Mouse (Mus musculus) thymus, adult 2 months (tissue): Measurements from ENCODE around the gene Cuedc2.

Source experiments
- CTCF ChIP-seq: fragments of 200-500 bp; IDR thresholded peaks from 2 replicates; pipeline ENCODE4 v1.5.1; 2012; ENCODE audit warnings: mild to moderate bottlenecking, control low read depth, low read length, moderate library complexity, borderline replicate concordance; ENCODE audit not compliant: control insufficient read depth, poor library complexity, insufficient read depth; ENCODE audit errors: extremely low read depth
- POLR2A ChIP-seq: fragments of 200-500 bp; IDR thresholded peaks from 2 replicates; pipeline ENCODE4 v1.6.1; 2012; ENCODE audit warnings: mild to moderate bottlenecking, low read length, control low read depth, moderate library complexity; ENCODE audit not compliant: control insufficient read depth, poor library complexity, insufficient read depth; ENCODE audit errors: extremely low read depth

DNA sequence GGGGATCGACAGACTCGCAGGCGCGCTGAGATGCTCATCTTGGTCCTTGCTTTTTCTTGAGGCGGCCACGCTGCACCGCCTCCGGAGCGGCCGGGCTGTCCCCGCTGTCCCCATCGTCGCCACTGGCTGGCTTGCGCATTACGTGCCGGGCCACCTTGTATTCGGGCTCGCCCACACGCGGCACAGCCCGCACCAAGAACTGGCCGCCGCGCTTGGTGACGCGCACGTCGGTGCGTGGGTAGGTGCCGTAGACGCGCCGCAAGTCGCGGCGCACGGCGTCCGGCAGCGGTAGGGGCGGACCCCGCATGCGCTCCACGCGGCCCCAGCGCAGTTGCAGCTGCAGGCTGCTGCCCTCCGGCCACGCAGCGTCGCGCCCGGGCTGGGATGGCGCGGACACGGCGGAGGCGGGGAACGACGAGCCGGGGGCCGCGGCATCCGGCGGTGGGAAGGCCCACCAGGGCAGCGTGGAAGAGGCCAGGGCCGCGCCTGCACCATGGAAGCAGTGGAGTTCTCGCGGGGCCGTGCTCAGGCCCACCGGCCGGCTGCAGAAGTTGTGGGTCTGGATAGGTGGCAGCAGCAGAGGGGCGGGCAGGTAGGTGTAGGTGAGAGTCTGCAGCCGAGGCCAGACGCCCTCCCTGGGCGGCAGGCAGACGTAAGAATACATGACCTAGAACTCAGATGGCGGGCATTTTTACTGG lies 10.4 kb upstream of the Cuedc2 start:
- TF ChIP-seq POLR2A (no peak), CTCF (no peak)
